In the genomic region with DNA sequence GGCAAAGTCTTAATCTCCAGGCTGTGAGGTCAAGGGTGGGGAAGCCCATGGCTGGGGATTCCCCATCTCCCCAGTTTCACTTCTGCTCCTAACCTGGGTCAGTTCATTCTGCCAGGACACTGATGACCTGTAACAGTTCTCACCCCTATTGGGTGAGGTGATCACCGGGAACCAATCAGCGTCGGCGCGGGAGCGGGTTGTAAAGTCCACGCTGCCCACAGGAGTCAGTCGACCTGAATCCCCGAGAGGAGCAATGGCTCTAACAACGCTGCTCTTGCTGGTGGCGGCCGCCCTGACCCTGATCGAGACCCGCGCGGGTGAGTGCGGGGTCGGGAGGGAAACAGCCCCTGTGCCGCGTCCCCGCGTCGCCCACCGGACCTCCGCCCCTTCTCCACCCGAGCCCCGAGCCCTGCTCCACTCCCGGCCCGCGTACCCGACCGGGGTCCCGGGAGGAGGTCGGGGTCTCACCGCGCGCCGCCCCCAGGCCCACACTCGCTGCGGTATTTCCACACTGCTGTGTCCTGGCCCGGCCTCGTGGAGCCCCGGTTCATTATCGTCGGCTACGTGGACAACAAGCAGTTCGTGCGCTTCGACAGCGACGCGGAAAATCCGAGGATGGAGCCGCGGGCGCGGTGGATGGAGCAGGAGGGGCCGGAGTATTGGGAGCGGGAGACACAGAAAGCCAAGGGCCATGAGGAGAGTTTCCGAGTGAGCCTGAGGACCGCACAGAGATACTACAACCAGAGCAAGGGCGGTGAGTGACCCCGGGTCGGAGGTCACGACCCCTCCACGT, we compare ENCODE assay signal across 8 mouse cellular contexts. TPM values are rescaled to one million over a fixed set of nuclear protein-coding genes. Genes with fewer than 3 reads are reported as not detected.
DNase-seq lines count a peak whose midpoint lies in the region; ATAC-seq lines count a peak whose summit lies in the region.
"Not testable (repeated sequence)": the region's sequence is repeated elsewhere in the genome, so short reads cannot be mapped to it uniquely, and the experiment has no call there.

A gene (plus strand): TSS at position 227 of the 793 bp plus-strand sequence.

- H3K9ac ChIP-seq in embryonic facial prominence, embryonic 12.5 days = 0 out of 2 replicates have a peak within 1 kb of the TSS, but pooled peaks have one; percentile 24
- H3K9ac ChIP-seq in intestine, embryonic 16.5 days (ENCODE audit: low read depth, low read length) = peak within 1 kb of the TSS; percentile 40; the same call in 1 of the 2 replicates
- H3K9ac ChIP-seq in limb, embryonic 13.5 days = peak within 1 kb of the TSS; percentile 58

- peak; percentile 81 for DNase-seq in heart, embryonic 10.5 days (ENCODE audit: low spot score)
- peak; percentile 57 for DNase-seq in retina, postnatal 7 days (ENCODE audit: low read depth, low spot score)
- DNase-seq in urinary bladder, postnatal 25 days (ENCODE audit: low spot score) = peak; percentile 48

- H3K4me1 ChIP-seq in embryonic facial prominence, embryonic 12.5 days; intestine, embryonic 16.5 days (ENCODE audit: control insufficient read depth, insufficient read depth, low read length); limb, embryonic 13.5 days: not testable (repeated sequence)
- peaks cover 12% of the 10 kb centered on the region for H3K4me1 ChIP-seq in heart, embryonic 10.5 days

- ATAC-seq in activated CD4-positive, CD25-positive, alpha-beta regulatory T cell, adult 4 months = peak; percentile 94
- ATAC-seq in embryonic facial prominence, embryonic 12.5 days (ENCODE audit: insufficient number of reproducible peaks, insufficient read depth, low FRiP score, low TSS enrichment) = peak; percentile 25; the same call in 1 of the 2 replicates
- peak; percentile 85 for ATAC-seq in intestine, embryonic 16.5 days
- ATAC-seq in limb, embryonic 13.5 days (ENCODE audit: low FRiP score, low read depth) = peak; percentile 75; the same call in 1 of the 2 replicates
- ATAC-seq in megakaryocyte-erythroid progenitor cell, adult 5-6 weeks (replicated peaks; ENCODE audit: low FRiP score, low TSS enrichment, poor library complexity, severe bottlenecking) = peak; percentile 92

- H3K4me3 ChIP-seq in embryonic facial prominence, embryonic 12.5 days = peak within 1 kb of the TSS; percentile 34
- H3K4me3 ChIP-seq in heart, embryonic 10.5 days = peak within 1 kb of the TSS; percentile 49
- H3K4me3 ChIP-seq in intestine, embryonic 16.5 days (ENCODE audit: low read length) = peak within 1 kb of the TSS; percentile 46
- peak within 1 kb of the TSS; percentile 43 for H3K4me3 ChIP-seq in limb, embryonic 13.5 days

- H3K9me3 ChIP-seq in embryonic facial prominence, embryonic 12.5 days; heart, embryonic 10.5 days; intestine, embryonic 16.5 days (ENCODE audit: control insufficient read depth, low read length); limb, embryonic 13.5 days: not testable (repeated sequence)

- WGBS in embryonic facial prominence, embryonic 12.5 days = 2% methylated on average over 62 of the region's 66 CpGs
- 2% methylated on average over 57 of the region's 66 CpGs for WGBS in heart, embryonic 10.5 days
- 2% methylated on average over 50 of the region's 66 CpGs for WGBS in intestine, embryonic 16.5 days
- under 1% methylated on average over 56 of the region's 66 CpGs for WGBS in limb, embryonic 13.5 days

- H3K27ac ChIP-seq in embryonic facial prominence, embryonic 12.5 days; heart, embryonic 10.5 days; intestine, embryonic 16.5 days (ENCODE audit: low read length); limb, embryonic 13.5 days: not testable (repeated sequence)

- peak within 1 kb of the TSS; percentile 61 for H3K4me2 ChIP-seq in embryonic facial prominence, embryonic 12.5 days (replicated peaks)
- H3K4me2 ChIP-seq in intestine, embryonic 16.5 days (ENCODE audit: low read depth, low read length) = peak within 1 kb of the TSS; percentile 64
- H3K4me2 ChIP-seq in limb, embryonic 13.5 days (replicated peaks) = peak within 1 kb of the TSS; percentile 70

- not testable (repeated sequence) for H3K36me3 ChIP-seq in embryonic facial prominence, embryonic 12.5 days; heart, embryonic 10.5 days; intestine, embryonic 16.5 days (ENCODE audit: control insufficient read depth, insufficient read depth, low read length); limb, embryonic 13.5 days

- H3K27me3 ChIP-seq in embryonic facial prominence, embryonic 12.5 days = peaks cover 34% of the 10 kb centered on the region
- peaks cover 56% of the 10 kb centered on the region for H3K27me3 ChIP-seq in heart, embryonic 10.5 days (ENCODE audit: insufficient read depth, poor library complexity, severe bottlenecking)
- H3K27me3 ChIP-seq in intestine, embryonic 16.5 days (replicated peaks; ENCODE audit: control insufficient read depth, insufficient read depth, low read length) = not testable (repeated sequence)
- peaks cover 34% of the 10 kb centered on the region for H3K27me3 ChIP-seq in limb, embryonic 13.5 days

RNA-seq across cellular contexts. Expression of the gene that starts here (rescaled TPM):
- polyA plus RNA-seq in activated CD4-positive, CD25-positive, alpha-beta regulatory T cell, adult 4 months (2017; shearing (Covaris generic)) = 100 to 1,000 TPM; 450 to 531 TPM
- 0.33 and 0.98 TPM in 2 replicates for polyA plus RNA-seq in embryonic facial prominence, embryonic 12.5 days (2016; fragmentation: Nextera tagmentation; extraction: Ambion mirVana)
- polyA plus RNA-seq in heart, embryonic 10.5 days (2016; fragmentation: Nextera tagmentation; extraction: Ambion mirVana) = 0.17 and 4.9 TPM in 2 replicates
- 2.0 and 2.2 TPM in 2 replicates for polyA plus RNA-seq in intestine, embryonic 16.5 days (2015; fragmentation: Nextera tagmentation; extraction: Ambion mirVana)
- 1.0 and 1.6 TPM in 2 replicates for polyA plus RNA-seq in limb, embryonic 13.5 days (2015; fragmentation: Nextera tagmentation; extraction: Ambion mirVana)
- 76.1 and 91.9 TPM in 2 replicates for total RNA-seq in megakaryocyte-erythroid progenitor cell, adult 5-6 weeks (2014; fragmentation: Nextera tagmentation)
- total RNA-seq in megakaryocyte-erythroid progenitor cell, adult 5-6 weeks (2017) = 52.5 and 77.9 TPM in 2 replicates

Comparison
In these comparisons a context has a peak if more than half of its experiments do, and no peak if none do; other contexts are left out.
1. RNA of the gene that starts here (polyA plus RNA-seq): 450 to 531 TPM in activated CD4-positive, CD25-positive, alpha-beta regulatory T cell, adult 4 months; 0.17 to 4.9 TPM in heart, embryonic 10.5 days, 2.0 to 2.2 TPM in intestine, embryonic 16.5 days, 1.0 to 1.6 TPM in limb, embryonic 13.5 days and 0.33 to 0.98 TPM in embryonic facial prominence, embryonic 12.5 days; every median in the first group is over 10 times any median in the second.
2. Peak in ATAC-seq, H3K4me3 ChIP-seq, H3K9ac ChIP-seq and H3K4me2 ChIP-seq in embryonic facial prominence, embryonic 12.5 days; RNA of the gene not detected or under 1 TPM.
3. ATAC-seq: peak in every context shown above with its lines; median percentile 94 in activated CD4-positive, CD25-positive, alpha-beta regulatory T cell, adult 4 months; 92 in megakaryocyte-erythroid progenitor cell, adult 5-6 weeks; 85 in intestine, embryonic 16.5 days; 75 in limb, embryonic 13.5 days; 25 in embryonic facial prominence, embryonic 12.5 days.
4. Peak in every context shown above with its lines, with median percentiles within 50 percentile points of each other: H3K4me2 ChIP-seq, H3K4me3 ChIP-seq, H3K9ac ChIP-seq and DNase-seq.